Mouse (Mus musculus) CH12.LX (cell line): Measurements from ENCODE around the gene Foxm1. TPM values are rescaled to one million over a fixed set of nuclear protein-coding genes. Genes with fewer than 3 reads are reported as not detected.
A peak's percentile ranks its signal among the peaks of the same experiment; 100 is the strongest.

ENCODE experiments used
- DNase-seq: peaks from one replicate; pipeline ENCODE4 v3.0.0-alpha.2; 2013; ENCODE audit errors: extremely low read depth
- H3K27ac ChIP-seq: 2 replicates; pipeline ENCODE4 v1.5.1; 2012; ENCODE audit warnings: low read depth, mild to moderate bottlenecking, control low read depth, moderate library complexity; ENCODE audit not compliant: insufficient read depth
- H3K27me3 ChIP-seq: replicated peaks from 2 replicates; pipeline ENCODE3; 2012; ENCODE audit warnings: inconsistent platforms
- H3K36me3 ChIP-seq, 2 experiments: replicated peaks in 1 of 2; 2 replicates each; pipeline versions ENCODE3 to v1.6.1; 2012; ENCODE audit warnings: inconsistent platforms in 1 of 2, low read length in 1 of 2, mild to moderate bottlenecking in 1 of 2, mixed read lengths in 1 of 2, moderate library complexity in 1 of 2; ENCODE audit not compliant: control insufficient read depth in 1 of 2, insufficient read depth in 1 of 2
- H3K4me1 ChIP-seq, 2 experiments: 2 replicates each; pipeline ENCODE4 v1.6.1; 2012; ENCODE audit warnings: inconsistent platforms in 1 of 2, moderate library complexity in 1 of 2; ENCODE audit not compliant: insufficient read depth in 2 of 2, control insufficient read depth in 1 of 2
- H3K4me2 ChIP-seq: 2 replicates; pipeline ENCODE4 v1.6.1; 2012; ENCODE audit warnings: low read depth, mild to moderate bottlenecking, control low read depth; ENCODE audit not compliant: poor library complexity, insufficient read depth, severe bottlenecking
- H3K4me3 ChIP-seq, 3 experiments: fragments of 150-350 bp in 1 of 3; sonication (generic) in 1 of 3; replicated peaks in 1 of 3; 2 replicates each; pipeline versions ENCODE3 to v1.5.1; 2011 to 2012; ENCODE audit warnings: low read depth in 2 of 3, low read length in 2 of 3, mild to moderate bottlenecking in 2 of 3, moderate library complexity in 2 of 3, control low read depth in 1 of 3, improper control_type of control experiment in 1 of 3, inconsistent platforms in 1 of 3, mixed read lengths in 1 of 3; ENCODE audit not compliant: poor library complexity in 1 of 3
- H3K79me2 ChIP-seq: replicated peaks from 2 replicates; pipeline ENCODE4 v1.6.1; 2012; ENCODE audit warnings: mild to moderate bottlenecking, moderate library complexity; ENCODE audit not compliant: control insufficient read depth, poor library complexity, insufficient read depth, severe bottlenecking; ENCODE audit errors: extremely low read depth
- H3K9ac ChIP-seq: 2 replicates; pipeline ENCODE4 v1.6.1; 2012; ENCODE audit warnings: low read depth, mild to moderate bottlenecking, control low read depth, moderate library complexity; ENCODE audit not compliant: insufficient read depth
- H3K9me3 ChIP-seq: replicated peaks from 2 replicates; pipeline ENCODE3; 2012; ENCODE audit warnings: low read length, inconsistent platforms, mixed read lengths
- CHD2 ChIP-seq: IDR thresholded peaks from 2 replicates; pipeline ENCODE4 v1.6.1; 2011; ENCODE audit warnings: low read length, improper control_type of control experiment
- E2F4 ChIP-seq: IDR thresholded peaks from 2 replicates; pipeline ENCODE4 v1.6.1; 2011; ENCODE audit warnings: low read depth, low read length, improper control_type of control experiment; ENCODE audit not compliant: insufficient replicate concordance
- MYC ChIP-seq: IDR thresholded peaks from 2 replicates; pipeline ENCODE4 v1.6.1; 2011; ENCODE audit warnings: low read depth, mild to moderate bottlenecking, improper control_type of control experiment, low read length
- PAX5 ChIP-seq: IDR thresholded peaks from 2 replicates; pipeline ENCODE4 v1.6.1; 2012; ENCODE audit warnings: low read length, inconsistent platforms, mixed read lengths
- POLR2AphosphoS2 ChIP-seq: IDR thresholded peaks from 2 replicates; pipeline ENCODE4 v1.6.1; 2011; ENCODE audit warnings: low read depth, low read length, improper control_type of control experiment
- SIN3A ChIP-seq: IDR thresholded peaks from 2 replicates; pipeline ENCODE4 v1.6.1; 2012; ENCODE audit warnings: low read length, improper control_type of control experiment, inconsistent platforms
- SMC3 ChIP-seq: IDR thresholded peaks from 2 replicates; pipeline ENCODE4 v1.6.1; 2011; ENCODE audit warnings: low read depth, low read length, improper control_type of control experiment
- TCF12 ChIP-seq: IDR thresholded peaks from 2 replicates; pipeline ENCODE4 v1.6.1; 2014; ENCODE audit warnings: low read depth, mild to moderate bottlenecking, inconsistent platforms, low read length, improper control_type of control experiment
- ZKSCAN1 ChIP-seq: IDR thresholded peaks from 2 replicates; pipeline ENCODE4 v1.6.1; 2012; ENCODE audit warnings: low read depth, inconsistent platforms, low read length, improper control_type of control experiment, borderline replicate concordance
- ZNF384 ChIP-seq: IDR thresholded peaks from 2 replicates; pipeline ENCODE4 v1.6.1; 2012; ENCODE audit warnings: low read depth, low read length, improper control_type of control experiment, inconsistent platforms
- dilution Hi-C: fragments of 300-500 bp; cut with MboI; formaldehyde crosslinking; loops from 2 replicates; pipeline ENCODE4 v1.14.3; 2020; ENCODE audit warnings: low sequenced_read_pairs; ENCODE audit not compliant: extremely low pct_unique_long_range_greater_than_20kb, extremely low pct_ligation_motif_present
- in situ Hi-C: fragments of 300-500 bp; cut with MboI; formaldehyde crosslinking; loops from 3 replicates; pipeline ENCODE4 v1.14.3; 2019; ENCODE audit warnings: low sequenced_read_pairs, low pct_ligation_motif_present, low pct_unique_long_range_greater_than_20kb, mixed read lengths
- polyA plus RNA-seq: library from polyadenylated mRNA; unstranded; fragments of >175 nt; gene quantifications from 2 replicates; pipeline ENCODE4 v1.2.1, GENCODE M21; 2012; ENCODE audit warnings: low read depth; ENCODE audit not compliant: insufficient read length
- total RNA-seq, 2 experiments: library from RNA; depleted of rRNA; stranded (reverse); fragments of 300-350 nt in 1 of 2; fragments of >200 nt in 1 of 2; gene quantifications; 2 replicates each; pipeline ENCODE4 v1.2.3; 2012 to 2014

Gene Foxm1
- total and polyA plus RNA-seq, 3 experiments: 6.0 to 41.0 (median 16.8) TPM

GRCm38 (mm10) chr6:128421036-128421435 lies 58.3 kb downstream of the Foxm1 start:
- peaks cover 4 to 37% of the 10 kb centered on the region in 2 experiments for H3K36me3 ChIP-seq
- peaks cover 21% of the 10 kb centered on the region for H3K79me2 ChIP-seq
- no peak overlapping the region for H3K27ac ChIP-seq
- in situ Hi-C loops: no loop called here
- no peaks in the 10 kb centered on the region for H3K27me3 ChIP-seq
- no peak for DNase-seq
- TF ChIP-seq POLR2AphosphoS2: no peak
- no peak for TF ChIP-seq PAX5
- TF ChIP-seq SIN3A: no peak
- TF ChIP-seq MYC: no peak
- no peak for TF ChIP-seq TCF12
- TF ChIP-seq, all 38 proteins: peak for 0
- Histone ChIP-seq H3K4me3 (no peak overlapping the region), H3K9ac (no peak overlapping the region), H3K4me1 (peaks cover under 1 to 20% of the 10 kb centered on the region in 2 experiments; a peak in 3 of 4 replicates), H3K9me3 (no peaks in the 10 kb centered on the region), H3K4me2 (no peak overlapping the region)
- dilution Hi-C loops: no loop called here

GRCm38 (mm10) chr6:128421480-128421879 lies 58.7 kb downstream of the Foxm1 start:
- in situ Hi-C loops (no loop called here), dilution Hi-C loops (no loop called here)

GRCm38 (mm10) chr6:128423496-128424268 lies 60.9 kb downstream of the Foxm1 start:
- Histone ChIP-seq H3K27me3 (no peaks in the 10 kb centered on the region), H3K4me3 (peak overlapping the region; percentile 62 to 91 (median 72)), H3K27ac (no peak overlapping the region; the same call in 1 of the 2 replicates), H3K79me2 (peaks cover 21% of the 10 kb centered on the region), H3K9ac (peak overlapping the region; percentile 94), H3K4me1 (peaks cover 0 to 16% of the 10 kb centered on the region in 2 experiments; a peak in 2 of 4 replicates), H3K9me3 (no peaks in the 10 kb centered on the region), H3K36me3 (peaks cover 4 to 37% of the 10 kb centered on the region in 2 experiments), H3K4me2 (peak overlapping the region; percentile 100)
- TF ChIP-seq ZKSCAN1 (no peak), ZNF384 (peak; percentile 57)
- no peak for DNase-seq
- dilution Hi-C loops (no loop called here), in situ Hi-C loops (no loop called here)

More at GRCm38 (mm10) chr6:128421480-128421879, 58.7 kb downstream of the Foxm1 start:
- TF ChIP-seq E2F4 (no peak), SMC3 (no peak), CHD2 (no peak)
- H3K4me3 ChIP-seq: no peak overlapping the region
- peaks cover 0 to 16% of the 10 kb centered on the region in 2 experiments; a peak in 2 of 4 replicates for H3K4me1 ChIP-seq
- no peak overlapping the region for H3K27ac ChIP-seq
- no peak overlapping the region for H3K9ac ChIP-seq
- peaks cover 4 to 35% of the 10 kb centered on the region in 2 experiments for H3K36me3 ChIP-seq
- no peak for DNase-seq
- no peaks in the 10 kb centered on the region for H3K27me3 ChIP-seq
- H3K79me2 ChIP-seq: peaks cover 21% of the 10 kb centered on the region
- no peak overlapping the region for H3K4me2 ChIP-seq
- H3K9me3 ChIP-seq: no peaks in the 10 kb centered on the region
